Mouse (Mus musculus) right cerebral cortex, adult 2 months (tissue): Measurements from ENCODE around the gene Spint2.

ENCODE experiments used
- DNase-seq, 2 experiments: peaks; one replicate each; pipeline ENCODE4 v3.0.0; 2021 to 2022; ENCODE audit warnings: low spot score in 2 of 2

Gene Spint2

DNA sequence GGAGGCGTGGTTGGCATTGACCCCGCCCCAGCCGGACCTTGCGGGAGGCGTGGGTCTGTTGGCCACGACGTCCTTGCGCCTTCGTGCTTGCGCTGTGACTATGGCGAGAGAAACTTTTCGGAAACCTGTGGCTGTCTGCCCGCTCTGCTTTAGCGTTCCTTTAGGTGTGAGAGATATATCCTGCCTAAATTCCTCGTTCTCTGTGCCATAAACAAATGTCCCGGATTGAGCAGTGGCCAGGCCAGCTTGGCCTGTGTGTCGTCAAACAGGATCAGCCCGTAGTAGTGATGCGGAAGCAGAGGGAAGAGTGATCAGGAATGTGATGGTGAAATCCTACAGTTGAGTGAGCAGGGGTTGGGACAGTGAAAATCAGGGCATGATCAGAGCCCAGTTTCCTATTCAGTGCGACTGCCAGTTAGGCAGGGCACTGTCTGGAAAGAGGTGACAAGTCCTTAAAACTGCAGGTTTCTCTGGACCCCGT lies 402 bp upstream of the Spint2 start:
- no peak for DNase-seq

DNA sequence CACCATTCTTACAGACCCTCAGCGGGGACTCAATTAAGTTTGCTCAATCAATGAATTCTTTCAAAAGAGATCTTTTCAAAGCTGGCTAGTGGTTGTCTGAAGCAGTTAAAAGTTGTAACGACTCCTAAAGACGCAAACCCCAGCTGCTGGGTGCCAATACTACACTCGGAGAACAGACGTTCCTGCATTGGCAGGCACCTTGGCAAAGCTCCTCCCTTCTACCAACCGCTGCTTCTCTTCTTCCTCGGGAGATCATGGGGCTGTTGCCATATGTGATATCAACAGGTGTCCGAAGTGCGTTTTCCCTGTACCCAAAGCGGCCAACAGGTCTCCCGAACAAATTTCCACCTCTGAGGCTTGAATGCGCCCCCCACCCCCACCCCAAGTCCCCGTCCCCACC lies 911 bp downstream of the Spint2 start:
- no peak for DNase-seq

DNA sequence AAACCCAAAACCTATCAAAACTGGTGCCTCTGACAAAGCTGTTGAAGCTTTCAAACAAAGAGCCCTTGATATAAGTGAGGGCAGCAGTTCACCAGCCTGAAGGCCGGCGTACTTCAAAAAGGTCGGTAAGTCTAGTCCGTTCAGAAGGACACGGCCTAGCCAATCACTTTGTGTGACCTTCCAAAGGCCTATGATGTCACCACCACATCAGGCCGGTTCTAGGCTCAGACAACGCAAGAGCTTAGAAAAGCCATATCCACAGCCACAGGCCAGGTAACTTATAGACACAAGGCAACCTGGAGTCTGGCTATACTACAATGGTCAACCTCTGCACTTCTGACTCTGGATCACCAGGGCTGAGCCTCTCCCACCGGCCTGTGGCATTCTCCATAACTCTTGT lies 1.8 kb downstream of the Spint2 start:
- no peak for DNase-seq

DNA sequence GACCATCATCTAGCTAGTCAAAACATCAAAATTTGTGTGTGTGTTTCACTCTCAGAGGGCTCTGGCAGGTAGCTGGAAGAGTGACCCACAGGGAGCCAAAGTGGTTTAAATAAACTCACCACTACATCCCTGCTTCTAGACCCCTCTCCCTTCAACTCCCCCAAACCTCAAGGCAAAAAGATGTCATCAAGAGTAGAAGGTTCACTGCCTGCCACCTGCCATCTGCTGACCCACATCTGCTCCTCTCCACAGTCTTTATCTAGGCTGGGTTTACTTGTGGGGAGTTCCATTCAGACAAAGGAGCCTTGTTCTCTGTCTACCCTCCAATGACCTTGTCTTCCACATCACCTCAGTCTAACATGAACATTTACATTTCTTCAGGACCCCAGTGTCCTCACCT lies 2.5 kb downstream of the Spint2 start:
- DNase-seq = no peak

DNA sequence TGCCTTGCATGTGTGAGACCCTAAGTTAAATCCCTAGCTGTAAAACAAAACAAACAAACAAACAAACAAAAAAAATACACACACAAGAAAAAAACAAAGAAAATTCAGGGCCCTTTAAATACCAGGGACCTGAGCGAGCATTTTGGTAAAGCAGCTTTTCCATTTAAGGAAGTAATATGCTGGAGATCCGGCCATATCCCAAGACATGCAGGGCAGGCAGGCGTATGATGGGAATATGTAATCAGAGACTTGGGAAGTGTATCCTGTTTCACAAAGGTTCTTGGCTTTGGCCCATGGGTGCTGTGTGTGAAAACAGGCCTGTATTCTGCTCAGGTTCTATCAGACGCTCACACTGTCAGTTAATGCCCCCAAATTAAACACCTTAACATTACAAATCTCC lies 4.2 kb downstream of the Spint2 start:
- no peak for DNase-seq

DNA sequence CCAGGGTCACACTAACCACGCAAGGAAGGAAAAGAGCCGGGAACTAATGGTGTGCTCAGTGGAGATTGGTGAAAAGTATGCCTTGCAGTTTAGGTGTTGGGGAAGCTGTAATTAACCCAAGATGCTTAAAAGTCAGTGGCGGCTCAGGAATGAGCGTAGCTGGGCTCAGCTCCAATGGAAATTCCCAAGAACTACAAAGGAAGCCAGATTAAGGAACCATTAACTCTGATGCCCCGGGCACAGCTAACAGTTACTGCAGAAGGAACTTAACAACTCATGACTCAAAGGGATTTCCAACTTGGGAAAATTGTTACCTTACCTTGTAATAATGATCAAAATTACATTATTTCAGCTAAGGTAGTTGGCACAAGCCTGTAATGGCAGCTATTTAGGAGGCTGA lies 5.0 kb downstream of the Spint2 start:
- no peak for DNase-seq

DNA sequence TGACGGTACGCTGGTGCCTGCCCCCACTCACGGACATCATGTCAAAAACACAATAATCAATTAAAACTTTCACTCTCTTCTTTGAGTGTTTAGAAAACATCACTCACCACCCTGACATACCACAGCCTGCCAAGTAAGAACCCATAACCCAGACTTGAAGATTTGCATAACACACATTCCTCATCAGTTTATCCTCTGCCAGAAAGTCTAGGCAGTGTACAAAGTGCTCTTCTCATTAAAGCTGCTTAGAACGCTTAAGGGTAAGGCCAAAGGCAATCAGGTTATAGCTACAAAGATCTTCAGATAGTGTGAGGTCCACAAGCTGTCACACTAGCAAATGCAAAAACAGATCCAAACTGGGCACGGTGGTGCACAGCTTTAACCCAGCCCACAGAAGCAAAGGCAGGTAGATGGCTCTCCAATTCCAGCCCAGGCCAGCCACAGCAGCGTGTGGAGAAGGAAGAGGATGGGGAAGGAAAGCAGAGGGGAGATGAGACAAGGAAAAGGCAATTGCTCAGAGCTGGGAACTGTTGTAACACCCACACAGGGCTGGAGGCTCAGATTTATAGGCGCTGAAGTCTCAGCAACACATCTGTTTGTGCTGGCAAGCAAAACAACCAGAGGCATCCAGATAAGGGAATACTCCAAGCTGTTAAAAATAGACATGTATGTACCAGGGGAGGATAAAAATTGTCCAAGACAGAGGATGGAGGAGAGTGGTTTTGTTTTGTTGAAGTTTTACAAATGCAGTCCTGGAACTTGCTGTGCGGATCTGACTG lies 9.8 kb downstream of the Spint2 start:
- DNase-seq = peak; percentile 34 to 53

DNA sequence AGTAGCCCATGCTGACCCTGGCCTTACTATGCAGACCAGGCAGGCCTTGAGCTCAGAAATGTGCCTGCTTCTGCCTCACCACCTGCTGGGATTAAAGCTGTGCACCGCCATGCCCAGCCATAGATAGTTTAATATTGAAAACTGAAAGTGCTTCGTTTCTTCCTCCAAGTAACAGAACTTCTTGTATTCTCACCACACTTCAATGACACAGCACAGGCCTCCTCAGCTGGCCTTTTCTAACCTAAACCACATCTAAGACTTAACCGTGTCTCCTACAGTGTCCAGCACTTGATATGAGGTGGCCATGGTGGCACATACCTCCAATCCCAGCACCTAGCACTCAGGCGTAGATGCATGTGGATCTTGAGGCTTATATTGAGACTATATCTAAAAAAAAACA lies 11.3 kb downstream of the Spint2 start:
- no peak for DNase-seq

DNA sequence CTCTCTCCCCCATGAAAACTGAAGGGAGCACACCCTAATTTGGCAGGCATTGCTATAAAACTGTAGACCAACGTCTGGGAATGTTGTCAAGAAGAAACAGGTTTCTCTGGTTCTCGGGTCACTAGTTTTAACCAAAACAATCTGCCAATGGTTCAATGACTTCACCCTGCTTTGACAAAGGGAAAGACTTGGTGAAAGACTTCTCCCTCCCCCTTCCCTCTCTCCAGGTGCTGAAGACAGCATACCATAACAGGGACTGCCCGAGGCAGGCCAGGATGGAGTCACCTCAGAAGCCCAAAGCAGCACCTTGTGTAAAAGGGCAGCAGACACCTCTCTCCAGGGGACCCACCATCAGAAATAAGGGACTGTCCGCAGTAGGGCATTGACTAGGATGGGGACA lies 14.8 kb downstream of the Spint2 start:
- no peak for DNase-seq

DNA sequence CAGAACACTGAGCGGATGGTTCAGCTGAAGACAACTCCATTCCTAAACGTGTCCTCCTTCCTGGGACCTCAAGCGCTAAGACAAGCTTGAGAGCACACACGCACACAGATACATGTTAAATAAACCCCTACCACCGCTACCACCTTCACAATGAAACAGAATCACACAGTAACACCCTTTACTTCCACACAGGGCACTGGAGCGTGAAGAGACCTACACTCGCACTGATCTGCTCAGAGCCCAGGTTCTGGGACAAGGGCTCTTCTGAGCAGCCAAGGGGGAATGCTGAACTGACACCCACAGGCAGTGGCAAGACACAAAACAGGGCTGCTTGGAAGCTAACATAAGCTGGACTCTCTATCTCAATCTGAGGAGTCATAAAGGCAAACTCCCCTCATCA lies 16.1 kb downstream of the Spint2 start:
- no peak for DNase-seq

DNA sequence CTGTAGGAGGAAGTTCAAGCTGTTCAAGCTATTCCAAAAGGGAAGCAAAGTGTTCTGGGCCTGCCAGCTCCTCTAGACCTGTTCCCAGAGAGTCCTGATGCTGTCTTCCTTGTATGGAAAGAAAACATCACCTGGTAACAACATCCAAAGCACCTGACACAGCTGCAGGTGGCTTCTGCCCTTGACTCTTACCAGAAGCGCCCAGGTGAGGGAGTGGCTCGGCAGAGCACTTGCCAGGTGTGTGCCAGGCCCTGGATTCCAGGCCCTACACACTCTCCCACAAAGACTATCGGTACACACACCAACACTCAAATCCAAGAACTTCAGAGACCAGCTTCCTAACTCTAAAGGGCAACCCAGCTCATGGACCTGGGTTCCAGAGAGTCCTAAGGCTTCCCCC lies 17.9 kb downstream of the Spint2 start:
- no peak for DNase-seq

DNA sequence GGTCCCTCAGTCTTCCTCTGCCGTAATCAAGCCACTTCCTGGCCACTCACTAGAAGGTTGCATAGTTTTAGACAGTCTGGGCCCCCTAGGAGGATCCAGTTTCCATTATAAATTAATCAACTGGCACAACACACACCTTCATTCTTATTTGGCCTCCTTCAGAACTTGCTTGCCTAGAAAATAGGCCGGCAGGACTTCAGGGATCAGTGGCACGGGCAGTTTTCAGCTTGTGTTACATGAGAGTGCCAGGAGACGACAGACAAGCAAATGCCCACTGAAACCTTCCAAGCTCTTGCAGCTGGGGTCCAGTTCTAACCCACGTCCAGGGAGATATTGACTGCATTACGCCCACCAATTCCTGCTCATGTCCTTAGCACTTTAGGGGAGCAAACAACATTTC lies 19.6 kb downstream of the Spint2 start:
- DNase-seq = no peak

DNA sequence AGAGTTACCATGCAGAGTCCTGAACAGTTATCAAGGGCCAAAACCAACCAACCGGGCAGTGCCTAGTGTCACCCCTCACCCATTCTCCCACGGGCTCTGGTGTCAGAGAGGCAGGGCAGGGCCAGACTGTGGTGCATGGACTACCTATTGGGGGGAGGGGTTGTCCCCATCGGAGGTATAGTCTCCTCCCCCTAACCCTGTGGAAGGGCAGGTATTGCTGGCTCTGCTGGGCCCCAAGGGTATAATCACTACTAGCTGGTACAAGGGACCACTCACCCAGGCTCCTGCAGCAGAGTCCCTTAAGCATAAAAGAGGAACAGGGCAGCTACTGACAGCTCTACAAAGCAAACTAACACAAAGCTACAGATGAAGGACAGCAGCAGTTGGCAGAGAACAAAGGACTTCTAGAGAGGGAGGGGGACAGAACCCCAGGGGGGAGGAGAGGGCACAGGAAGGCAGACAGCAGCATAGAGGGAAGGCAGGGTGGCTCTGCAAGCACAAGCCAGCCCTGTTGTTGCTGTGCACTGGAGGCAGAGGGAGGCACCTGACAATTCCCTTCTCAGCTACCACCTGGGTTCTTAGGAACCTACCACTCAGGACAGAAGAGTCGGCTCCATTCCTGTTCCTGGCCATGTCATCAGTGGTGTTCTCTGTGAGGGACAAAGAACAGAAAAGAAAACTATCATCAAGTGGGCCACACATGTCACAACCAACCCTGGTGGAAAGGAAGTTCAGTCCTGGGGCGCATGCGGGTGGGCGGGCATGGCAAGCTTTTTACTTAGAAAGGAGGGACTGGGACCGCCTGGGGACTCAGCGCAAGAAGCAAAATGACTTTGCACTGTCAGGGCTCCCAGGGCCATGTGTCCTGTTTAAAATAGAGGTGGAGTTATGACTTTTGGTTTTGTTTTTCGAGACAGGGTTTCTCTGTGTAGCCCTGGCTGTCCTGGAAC lies 21.7 kb downstream of the Spint2 start:
- DNase-seq = no peak

DNA sequence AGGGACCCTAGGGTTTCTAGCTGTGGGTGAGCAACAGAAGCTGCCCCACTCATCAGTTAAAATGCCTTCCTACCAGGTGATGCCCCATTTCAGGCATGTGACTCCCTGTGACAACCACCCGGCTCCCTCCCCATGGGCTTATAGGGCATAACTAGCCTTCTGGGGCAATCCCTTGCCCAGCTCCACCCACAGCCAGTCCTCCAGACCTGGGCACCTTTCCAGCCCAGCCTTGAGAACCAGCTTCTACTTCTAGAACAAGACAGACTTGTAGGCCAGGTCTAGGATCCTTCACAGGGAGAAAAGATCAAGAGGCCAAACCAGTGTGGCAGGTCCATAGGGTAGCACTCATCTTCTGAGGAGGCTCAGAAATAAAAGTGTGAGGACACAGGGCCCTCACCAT lies 24.3 kb downstream of the Spint2 start:
- DNase-seq = no peak

DNA sequence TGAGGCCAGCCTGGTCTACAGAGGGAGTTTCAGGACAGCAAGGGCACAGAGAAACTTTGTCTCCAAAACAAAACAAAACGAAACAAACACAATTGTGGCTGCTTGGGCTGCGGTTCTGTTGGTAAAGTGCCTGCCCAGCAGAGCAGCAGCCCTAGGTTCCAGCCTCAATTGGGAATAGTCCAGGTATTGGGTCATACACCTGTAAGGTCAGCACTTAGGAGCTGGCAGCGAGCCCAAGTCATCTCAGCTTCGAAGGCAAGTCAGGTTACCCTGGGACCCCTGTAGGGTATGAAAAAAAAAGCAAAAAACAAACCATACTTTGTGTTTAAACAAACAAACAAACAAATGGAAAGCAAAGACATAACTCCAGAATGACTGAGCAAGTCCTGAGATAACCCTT lies 25.8 kb downstream of the Spint2 start:
- DNase-seq = no peak

DNA sequence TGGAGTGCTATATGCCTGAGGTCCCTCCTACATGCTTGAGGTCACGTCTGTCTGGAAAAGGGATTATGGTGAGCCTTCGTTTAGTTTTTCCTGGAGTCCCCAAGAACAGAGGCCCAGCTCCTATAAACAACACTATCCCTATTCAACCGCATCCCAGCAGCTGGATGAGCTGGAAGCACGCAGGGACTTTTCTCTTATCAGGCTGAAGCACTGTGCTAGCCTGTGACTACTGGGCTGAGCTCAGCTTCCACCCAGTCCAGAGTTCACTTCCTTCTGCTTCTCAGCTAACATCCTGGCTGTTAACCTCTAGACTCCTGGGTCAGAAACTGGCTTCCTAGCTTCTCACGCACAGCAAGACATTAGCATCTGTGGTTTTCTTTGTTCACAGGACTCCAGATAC lies 27.9 kb downstream of the Spint2 start:
- DNase-seq = no peak

DNA sequence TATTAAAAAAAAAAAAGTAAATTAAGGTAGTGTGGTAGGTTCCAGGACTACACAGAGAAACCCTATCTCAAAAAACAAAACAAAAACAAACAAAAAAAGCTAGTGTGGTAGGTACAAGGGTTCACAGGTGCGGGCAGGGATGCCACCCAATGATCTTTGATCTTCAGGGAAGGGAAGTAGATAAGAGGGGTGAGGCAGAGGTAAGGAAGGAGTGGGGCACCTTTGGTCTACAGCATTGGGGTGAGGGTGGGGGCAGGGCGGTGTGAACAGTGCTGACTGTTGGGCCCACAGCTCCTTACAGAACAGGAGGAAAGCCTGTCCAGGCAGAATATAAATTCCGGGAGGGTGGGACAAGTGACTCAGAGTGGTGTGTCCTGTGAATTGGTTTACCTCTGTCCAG lies 30.5 kb downstream of the Spint2 start:
- DNase-seq = no peak

DNA sequence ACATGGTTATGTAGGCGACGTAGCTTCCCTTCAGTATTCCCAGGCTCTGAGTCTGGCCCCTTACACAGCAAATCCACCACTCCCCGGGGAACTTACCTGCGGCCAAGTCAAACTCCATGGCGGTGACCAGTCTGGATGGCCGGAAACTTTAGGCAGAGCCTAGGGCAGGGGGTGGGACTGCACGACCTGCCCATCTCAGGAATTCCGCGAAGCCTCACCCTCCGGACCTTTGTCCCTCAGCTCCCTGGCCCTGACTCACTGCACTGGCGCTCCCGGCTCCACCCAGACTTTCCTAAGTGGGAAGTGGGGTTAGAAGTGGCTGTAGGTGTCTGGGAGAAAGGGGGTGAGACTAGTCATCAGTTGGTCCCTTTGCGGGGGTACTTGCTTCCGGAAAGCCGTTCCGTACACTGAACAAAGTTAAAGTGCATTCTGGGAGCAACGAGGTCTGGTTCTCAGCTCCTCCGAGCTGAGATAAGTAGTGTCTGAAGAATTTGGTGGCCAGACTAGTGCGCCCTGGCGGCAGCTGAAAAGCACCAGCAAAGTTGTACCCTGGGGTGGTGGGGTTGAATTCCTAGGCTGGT lies 33.4 kb downstream of the Spint2 start, which contains the start of gene 2200002D01Rik:
2200002D01Rik (minus strand) TSS at position 206 of the 581 bp plus-strand sequence.
- DNase-seq = no peak

DNA sequence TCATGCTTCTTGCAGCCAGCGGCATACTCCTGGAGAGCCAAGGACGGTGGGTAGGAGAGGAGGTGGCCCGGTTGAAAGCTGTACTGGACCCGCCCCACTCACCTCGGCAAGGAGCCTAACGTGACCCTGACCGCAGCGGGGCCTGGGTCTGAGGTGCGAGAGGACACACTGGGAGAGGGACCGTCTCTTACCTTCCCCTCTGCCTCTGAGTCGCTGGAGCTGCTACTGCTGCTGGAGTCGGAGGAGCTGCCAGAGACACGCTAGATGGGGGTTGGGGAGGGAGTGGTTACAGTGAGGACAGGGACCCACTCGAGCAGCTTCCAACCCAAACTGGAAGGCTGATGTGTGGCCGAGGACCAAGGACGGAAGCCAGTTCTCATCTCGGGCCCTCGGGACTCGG lies 34.0 kb downstream of the Spint2 start:
- DNase-seq = no peak

DNA sequence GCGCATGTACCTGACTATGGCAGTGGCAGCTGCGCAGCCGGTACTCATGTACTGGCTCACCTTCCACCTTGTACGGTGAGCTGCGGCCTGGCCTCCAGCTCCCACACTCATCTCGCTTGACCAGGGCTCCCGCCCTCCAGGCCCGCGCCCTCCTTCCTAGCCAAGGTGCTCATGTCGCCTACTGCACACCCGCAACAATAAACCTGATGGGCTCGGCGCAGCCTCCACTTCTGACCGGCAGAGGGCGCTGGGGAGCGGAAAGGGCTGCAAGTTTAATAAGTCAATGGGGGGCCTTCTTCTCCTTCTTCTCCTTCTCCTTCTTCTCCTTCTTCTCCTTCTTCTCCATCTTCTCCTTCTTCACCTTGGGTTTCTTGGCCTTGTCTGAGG lies 34.4 kb downstream of the Spint2 start:
- peak; percentile 67 to 78 for DNase-seq

DNA sequence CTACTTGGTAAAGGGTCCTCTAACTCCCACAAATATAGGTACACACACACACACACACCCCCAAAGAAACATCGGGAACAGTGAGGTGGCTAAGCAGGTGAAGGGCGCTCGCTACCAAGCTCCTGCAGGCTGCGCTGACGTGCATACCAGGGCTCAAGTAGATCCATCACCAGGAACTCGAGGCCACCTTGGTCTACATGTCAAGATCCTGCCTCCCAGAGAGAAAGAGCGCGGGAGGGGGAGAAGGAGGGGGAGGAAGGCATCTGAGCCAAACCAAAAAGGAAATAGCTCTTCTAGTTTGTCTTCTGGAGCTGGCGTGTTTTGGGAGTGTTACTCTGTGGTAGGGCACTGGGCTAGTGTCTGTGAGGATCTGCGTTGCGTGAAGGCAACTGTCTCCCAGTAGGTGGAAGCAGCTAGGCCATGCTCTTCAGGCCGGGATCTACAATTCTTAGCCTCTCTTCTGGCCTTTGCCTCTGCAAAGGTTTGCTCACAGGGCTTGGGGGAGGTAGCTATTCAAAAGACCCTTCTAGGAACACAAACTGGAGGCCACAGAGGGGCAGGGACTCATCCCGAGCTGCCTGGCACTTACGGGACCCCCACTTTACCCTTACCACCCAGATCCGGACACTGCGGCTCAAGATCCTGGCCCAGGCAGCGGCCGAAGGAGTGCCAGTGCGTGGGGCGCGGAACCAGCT lies 34.9 kb downstream of the Spint2 start:
- DNase-seq = no peak

DNA sequence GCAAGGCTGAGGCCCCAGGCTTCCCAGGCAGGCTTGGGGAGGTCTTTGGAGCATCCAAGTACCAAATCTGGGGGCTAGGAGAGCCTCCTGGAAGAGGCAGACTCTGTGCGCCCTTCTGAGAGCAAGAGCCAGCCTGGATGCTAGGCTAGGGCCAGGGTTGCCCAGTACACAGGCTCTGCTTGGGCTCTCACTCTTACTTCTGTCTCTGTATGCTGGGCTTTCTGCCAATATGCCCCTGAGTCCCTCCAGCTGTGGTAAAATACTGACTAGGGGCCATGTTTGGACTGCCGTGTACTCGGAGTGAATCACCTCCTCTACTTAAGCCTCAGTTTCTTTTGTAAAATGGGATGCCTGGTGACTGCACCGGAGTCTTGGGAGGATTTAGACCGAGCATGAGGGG lies 35.7 kb downstream of the Spint2 start:
- no peak for DNase-seq
